Mouse (Mus musculus) kidney, adult 2 months (tissue): ENCODE results near the gene Pde8b. TPM values are rescaled to one million over a fixed set of nuclear protein-coding genes. Genes with fewer than 3 reads are reported as not detected.

ENCODE experiments used
- DNase-seq: peaks from one replicate; pipeline ENCODE4 v3.0.0; 2021
- H3K27ac ChIP-seq: fragments of 200-500 bp; 2 replicates; pipeline ENCODE4 v1.5.1; 2012; ENCODE audit warnings: low read depth, low read length, control low read depth, inconsistent platforms; ENCODE audit not compliant: insufficient read depth
- H3K27me3 ChIP-seq: fragments of 200-500 bp; replicated peaks from 2 replicates; pipeline ENCODE4 v1.6.1; 2012; ENCODE audit warnings: mild to moderate bottlenecking, moderate library complexity, low read length, inconsistent platforms; ENCODE audit not compliant: control insufficient read depth, insufficient read depth
- H3K36me3 ChIP-seq: fragments of 200-500 bp; 2 replicates; pipeline ENCODE4 v1.6.1; 2012; ENCODE audit warnings: mild to moderate bottlenecking, moderate library complexity, low read length, inconsistent platforms; ENCODE audit not compliant: control insufficient read depth, insufficient read depth
- H3K4me1 ChIP-seq: fragments of 200-500 bp; 2 replicates; pipeline ENCODE4 v1.6.1; 2011; ENCODE audit warnings: low read length; ENCODE audit not compliant: control insufficient read depth, insufficient read depth
- H3K4me3 ChIP-seq: fragments of 200-500 bp; 2 replicates; pipeline ENCODE4 v1.5.1; 2011; ENCODE audit warnings: mild to moderate bottlenecking, low read depth, low read length, control low read depth; ENCODE audit not compliant: insufficient read depth
- CTCF ChIP-seq: fragments of 200-500 bp; conservative IDR thresholded peaks from 2 replicates; pipeline ENCODE4 v1.5.1; 2011; ENCODE audit warnings: low read depth, mild to moderate bottlenecking, control low read depth, low read length, moderate library complexity, mixed read lengths; ENCODE audit not compliant: insufficient read depth, insufficient read length
- POLR2A ChIP-seq: fragments of 200-500 bp; IDR thresholded peaks from one replicate; pipeline ENCODE4 v1.6.1; 2011; ENCODE audit warnings: low read depth, low read length, control low read depth
- WGBS: fragments of 180-500 bp; shearing (Covaris S2); methylation state at CpG from one replicate; pipeline ENCODE4 v1.1.7; 2018; 5-methylcytosine and 5-hydroxymethylcytosine counted together
- polyA plus RNA-seq: library from polyadenylated mRNA; depleted of rRNA; stranded (reverse); fragments of >200 nt; gene quantifications from 2 replicates; pipeline ENCODE4 v1.2.3, GENCODE M21; 2012

Gene Pde8b
- polyA plus RNA-seq, 1 experiment = 10.1 TPM

GRCm38 (mm10) chr13:95019345-95019744 lies 230.8 kb downstream of the Pde8b start:
- no peak for TF ChIP-seq POLR2A
- Histone ChIP-seq H3K27ac (no peak overlapping the region), H3K27me3 (no peaks in the 10 kb centered on the region), H3K4me3 (no peak overlapping the region), H3K36me3 (no peaks in the 10 kb centered on the region; the same call in 1 of the 2 replicates), H3K4me1 (no peaks in the 10 kb centered on the region)
- DNase-seq = no peak
- WGBS = 78% methylated on average over 6 of the region's 6 CpGs

- Histone ChIP-seq H3K27me3 (no peaks in the 10 kb centered on the region), H3K4me3 (no peak overlapping the region), H3K4me1 (no peaks in the 10 kb centered on the region), H3K27ac (no peak overlapping the region), H3K36me3 (no peaks in the 10 kb centered on the region; the same call in 1 of the 2 replicates)
- 15% methylated on average over 9 of the region's 9 CpGs for WGBS
- DNase-seq = peak; percentile 64
- TF ChIP-seq POLR2A = no peak
- TF ChIP-seq CTCF = peak; percentile 76
Measured at GRCm38 (mm10) chr13:95017916-95018315, 232.2 kb downstream of the Pde8b start.

DNA sequence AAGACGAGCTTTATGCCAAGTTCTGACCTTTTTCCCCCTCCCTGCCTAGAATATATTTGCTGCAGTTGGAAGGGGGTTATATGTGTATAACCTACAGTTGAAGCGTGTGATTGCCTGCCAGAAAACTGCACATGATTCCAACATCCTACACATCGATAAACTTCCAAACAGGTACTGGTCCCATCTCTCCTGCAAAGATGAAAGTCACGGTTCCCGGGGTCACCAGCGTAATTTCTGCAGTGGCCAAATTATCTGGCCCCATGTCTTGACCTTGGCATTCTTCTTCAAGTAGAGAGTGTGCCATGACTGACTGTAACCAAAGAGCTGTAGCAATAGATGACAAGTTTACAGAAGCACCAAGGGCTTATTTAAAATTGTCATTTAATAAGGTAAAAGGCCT lies 232.9 kb downstream of the Pde8b start:
- TF ChIP-seq POLR2A (no peak), CTCF (no peak)
- Histone ChIP-seq H3K4me1 (no peaks in the 10 kb centered on the region), H3K4me3 (no peak overlapping the region), H3K27me3 (no peaks in the 10 kb centered on the region), H3K27ac (no peak overlapping the region), H3K36me3 (no peaks in the 10 kb centered on the region; the same call in 1 of the 2 replicates)
- DNase-seq = no peak
- 86% methylated on average over 6 of the region's 6 CpGs for WGBS

GRCm38 (mm10) chr13:95011546-95012257 lies 238.4 kb downstream of the Pde8b start:
- H3K27ac ChIP-seq = no peak overlapping the region
- 91% methylated on average over 7 of the region's 7 CpGs for WGBS
- no peaks in the 10 kb centered on the region for H3K27me3 ChIP-seq
- TF ChIP-seq CTCF = no peak
- TF ChIP-seq POLR2A = no peak
- no peak overlapping the region for H3K4me3 ChIP-seq
- no peaks in the 10 kb centered on the region; the same call in 1 of the 2 replicates for H3K36me3 ChIP-seq
- H3K4me1 ChIP-seq = no peaks in the 10 kb centered on the region
- DNase-seq = no peak

- no peaks in the 10 kb centered on the region for H3K27me3 ChIP-seq
- TF ChIP-seq CTCF (no peak), POLR2A (no peak)
- H3K4me3 ChIP-seq = no peak overlapping the region
- 91% methylated on average over 7 of the region's 7 CpGs for WGBS
- no peak for DNase-seq
- no peak overlapping the region for H3K27ac ChIP-seq
- no peaks in the 10 kb centered on the region for H3K4me1 ChIP-seq
- H3K36me3 ChIP-seq = no peaks in the 10 kb centered on the region; the same call in 1 of the 2 replicates
Measured at GRCm38 (mm10) chr13:95009261-95009660, 240.9 kb downstream of the Pde8b start.

- WGBS = 81% methylated on average over 8 of the region's 8 CpGs
- H3K27ac ChIP-seq = no peak overlapping the region
- no peaks in the 10 kb centered on the region for H3K4me1 ChIP-seq
- no peak for DNase-seq
- no peak overlapping the region for H3K4me3 ChIP-seq
- no peaks in the 10 kb centered on the region; the same call in 1 of the 2 replicates for H3K36me3 ChIP-seq
- no peak for TF ChIP-seq POLR2A
- no peak for TF ChIP-seq CTCF
- H3K27me3 ChIP-seq = no peaks in the 10 kb centered on the region
Measured at GRCm38 (mm10) chr13:95007281-95007680, 242.9 kb downstream of the Pde8b start.

GRCm38 (mm10) chr13:94990516-94990915 lies 259.6 kb downstream of the Pde8b start:
- Histone ChIP-seq H3K36me3 (no peaks in the 10 kb centered on the region; the same call in 1 of the 2 replicates), H3K4me3 (no peak overlapping the region), H3K27ac (no peak overlapping the region), H3K4me1 (no peaks in the 10 kb centered on the region), H3K27me3 (no peaks in the 10 kb centered on the region; the same call in 1 of the 2 replicates)
- peak; percentile 74 for DNase-seq
- 45% methylated on average over 5 of the region's 5 CpGs for WGBS
- no peak for TF ChIP-seq CTCF
- no peak for TF ChIP-seq POLR2A
